Mouse (Mus musculus) right cerebral cortex, postnatal 4 days (tissue): Measurements from ENCODE around the gene Mpp4.

Experiments
- DNase-seq: peaks from one replicate; pipeline ENCODE4 v3.0.0-alpha.2; 2022

Mpp4 gene

DNA sequence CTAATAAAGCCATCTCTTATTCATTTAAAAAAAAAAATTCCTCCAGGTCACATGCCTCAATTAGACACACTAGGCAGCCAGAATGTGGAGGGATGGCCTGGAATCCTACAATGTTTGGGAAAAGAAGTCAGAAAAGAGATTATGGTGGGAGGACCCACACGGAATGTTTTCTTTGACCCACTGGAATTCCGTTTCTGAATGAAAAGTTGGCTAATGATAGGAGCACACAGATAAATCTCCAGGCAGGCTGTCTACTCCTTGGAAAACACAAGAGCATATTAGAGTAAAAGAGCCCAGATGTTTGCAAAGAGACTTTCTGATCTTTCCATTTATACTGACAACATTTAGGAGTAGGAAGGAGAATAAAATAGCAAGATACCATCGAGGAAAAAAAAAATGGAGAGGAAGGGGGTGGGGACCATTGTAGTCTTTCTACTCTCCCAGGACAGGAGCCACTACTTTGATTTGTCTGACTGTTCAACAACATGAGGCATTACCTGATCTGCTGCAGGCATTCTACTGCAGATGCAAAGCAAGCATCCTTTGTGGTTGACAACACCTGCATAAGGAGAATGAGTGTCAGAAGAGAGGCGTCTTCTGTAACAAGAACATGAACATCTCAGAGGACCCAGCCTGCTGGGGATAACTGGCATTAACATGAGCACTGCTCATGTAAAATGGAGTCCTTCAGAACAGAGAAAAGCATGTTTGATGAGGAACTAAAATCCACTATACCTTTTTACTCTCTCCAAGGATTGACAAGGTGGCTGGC is 4.7 kb upstream of the Mpp4 start:
- DNase-seq, result no peak

DNA sequence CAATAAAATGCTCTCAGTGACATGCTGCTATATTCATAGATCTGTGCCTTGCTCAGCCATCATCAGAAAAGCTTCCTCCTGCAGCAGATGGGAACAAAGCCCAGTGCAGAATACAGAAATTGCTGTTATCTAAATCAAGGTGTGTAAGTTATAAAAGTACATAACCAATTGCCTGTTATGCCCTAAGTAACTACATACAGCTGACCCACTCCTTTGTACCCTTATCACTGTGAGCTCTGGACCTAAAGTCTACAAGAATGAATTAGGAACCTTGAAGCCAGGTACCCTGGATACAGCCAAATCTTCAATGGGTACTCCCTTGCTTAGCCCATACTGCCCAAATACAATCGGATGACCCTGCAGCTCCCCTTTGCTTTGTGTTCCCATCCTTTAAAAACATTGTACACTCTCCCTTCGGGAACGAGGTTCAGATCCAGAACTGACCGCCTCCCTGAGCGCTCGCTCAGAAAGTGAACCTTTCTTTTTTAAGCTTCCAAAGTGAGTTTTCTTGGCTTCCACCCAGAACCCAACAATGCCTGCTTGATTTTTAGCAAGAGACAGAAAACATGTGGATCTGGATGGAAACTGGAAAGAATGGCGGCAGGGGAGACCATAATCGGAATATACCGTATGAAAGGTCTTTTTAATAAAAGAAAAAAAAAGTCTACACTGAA is 3.2 kb upstream of the Mpp4 start:
- no peak for DNase-seq

DNA sequence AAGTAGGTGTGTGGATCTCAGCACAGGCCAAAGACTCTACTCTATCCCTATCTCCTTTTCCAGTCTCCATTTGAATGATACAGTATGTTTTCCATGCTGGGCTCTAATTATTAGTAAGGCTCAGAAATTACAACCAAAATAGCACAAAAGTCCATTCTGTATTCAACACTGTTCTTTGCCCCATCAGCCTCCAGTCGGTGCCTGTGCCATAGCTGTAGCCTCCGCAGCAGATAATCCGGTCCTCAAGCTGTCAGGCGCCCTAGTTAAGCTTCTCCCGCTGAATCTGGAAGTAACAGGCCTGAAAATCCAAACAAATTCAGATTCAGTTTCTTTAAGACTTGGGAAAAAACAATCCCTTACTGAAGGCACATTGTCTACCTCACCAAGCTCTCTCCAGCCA is 729 bp upstream of the Mpp4 start:
- DNase-seq, result no peak

DNA sequence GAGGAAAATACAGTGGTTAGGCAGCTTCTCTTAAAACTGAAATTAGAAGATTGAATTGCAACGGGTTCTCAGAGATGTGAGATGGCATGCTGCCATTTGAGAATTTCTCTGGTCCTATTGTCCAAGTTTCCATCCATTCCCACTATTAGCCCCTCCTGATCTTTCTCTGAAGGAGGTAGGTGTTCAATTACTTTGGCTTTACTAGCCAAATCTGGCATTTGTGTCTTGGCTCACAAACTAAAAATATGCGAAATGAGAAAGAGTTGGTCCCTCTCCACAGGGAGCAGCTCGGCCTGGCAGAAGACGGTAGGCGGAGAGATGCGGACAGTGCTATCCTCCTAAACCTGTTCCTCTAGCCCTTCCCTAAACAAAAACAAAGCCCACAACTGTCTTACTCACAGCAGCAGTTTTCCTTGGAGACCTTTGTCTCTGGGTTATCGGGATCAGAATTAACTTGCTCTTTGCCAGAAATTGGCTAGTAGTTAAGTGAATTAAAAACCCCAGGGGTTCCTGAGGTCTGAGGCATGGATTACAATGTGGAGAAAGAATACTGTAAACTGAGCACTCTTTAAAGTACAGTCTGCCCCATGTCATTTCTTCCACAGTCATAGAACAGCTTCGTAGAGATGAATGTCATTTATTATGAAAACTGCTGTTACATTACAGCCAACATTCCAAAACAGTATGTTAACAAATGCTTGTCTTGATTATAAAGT is 722 bp downstream of the Mpp4 start:
- DNase-seq, result no peak

DNA sequence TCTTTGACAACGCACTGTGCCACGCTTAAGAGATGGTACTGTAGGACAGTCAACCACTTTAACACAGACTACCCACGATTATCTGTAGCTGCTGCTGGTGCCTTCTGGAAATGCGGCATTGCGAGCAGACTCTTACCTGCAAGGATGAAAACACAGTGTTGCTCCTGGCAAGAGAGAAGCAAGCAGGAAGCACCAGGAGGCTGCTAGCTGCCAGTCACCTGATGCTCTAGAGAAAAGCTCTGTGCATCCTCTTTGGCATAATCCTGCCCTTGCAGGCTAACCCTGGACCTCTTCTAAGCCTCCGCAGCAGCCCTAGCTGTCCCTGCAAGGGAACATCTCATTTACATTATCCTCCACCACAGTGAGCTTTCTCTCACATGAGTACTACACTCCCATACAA is 1.8 kb downstream of the Mpp4 start:
- no peak for DNase-seq

DNA sequence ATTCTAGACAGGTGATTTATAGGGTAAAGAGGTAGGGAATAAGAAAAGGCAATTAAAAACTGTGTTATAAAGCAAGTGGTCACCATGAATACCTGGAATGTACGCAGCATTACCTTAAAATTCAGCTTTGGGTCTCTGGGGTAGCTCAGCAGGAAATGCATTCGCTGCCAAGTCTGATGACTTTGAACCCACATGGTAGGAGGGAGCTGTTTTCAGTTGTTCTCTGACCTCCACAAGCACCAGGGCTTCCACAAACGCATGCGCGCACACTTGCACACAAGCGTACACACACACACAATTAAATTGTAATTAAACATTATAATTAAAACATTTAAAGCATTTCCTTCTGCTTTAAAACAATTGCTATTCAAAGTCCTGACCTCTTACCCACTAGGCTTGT is 2.3 kb downstream of the Mpp4 start:
- no peak for DNase-seq

DNA sequence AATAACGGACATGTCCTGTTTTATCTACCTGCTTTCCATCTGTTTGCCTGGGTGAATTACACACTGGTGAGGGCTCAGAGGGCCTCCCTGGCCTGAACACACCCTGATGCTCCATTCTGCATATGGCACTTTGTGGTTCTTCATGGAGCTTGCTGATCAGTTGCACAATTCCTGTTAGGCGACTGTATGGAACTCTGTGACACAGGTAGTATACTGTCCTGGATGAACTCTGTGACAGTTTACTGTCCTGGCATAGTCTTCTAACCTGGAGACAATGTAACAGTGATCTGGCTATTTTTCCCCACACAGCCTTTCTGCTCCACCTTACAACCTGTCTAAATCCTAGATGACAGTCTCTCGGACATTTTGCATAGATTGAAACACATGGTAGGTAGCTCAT is 4.1 kb downstream of the Mpp4 start:
- no peak for DNase-seq

DNA sequence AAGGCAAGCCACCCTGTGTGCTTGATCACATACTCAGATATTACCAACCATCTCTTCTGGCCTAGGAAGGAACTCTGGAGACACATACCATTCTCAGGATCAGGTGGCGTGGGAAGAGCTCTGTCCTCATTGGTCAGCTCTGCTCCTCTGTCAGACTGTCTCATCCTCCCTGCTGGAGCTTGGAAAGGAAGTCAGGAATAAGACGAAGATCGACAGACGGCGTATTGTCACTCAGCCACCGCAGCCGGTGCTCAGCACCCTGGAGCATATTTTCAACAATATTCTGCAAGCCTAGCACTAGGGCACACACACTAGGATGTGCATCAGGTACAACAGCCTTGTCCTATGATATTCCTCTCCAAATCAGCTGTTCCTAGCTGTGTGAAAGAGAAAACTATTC is 4.7 kb downstream of the Mpp4 start:
- DNase-seq, result no peak

DNA sequence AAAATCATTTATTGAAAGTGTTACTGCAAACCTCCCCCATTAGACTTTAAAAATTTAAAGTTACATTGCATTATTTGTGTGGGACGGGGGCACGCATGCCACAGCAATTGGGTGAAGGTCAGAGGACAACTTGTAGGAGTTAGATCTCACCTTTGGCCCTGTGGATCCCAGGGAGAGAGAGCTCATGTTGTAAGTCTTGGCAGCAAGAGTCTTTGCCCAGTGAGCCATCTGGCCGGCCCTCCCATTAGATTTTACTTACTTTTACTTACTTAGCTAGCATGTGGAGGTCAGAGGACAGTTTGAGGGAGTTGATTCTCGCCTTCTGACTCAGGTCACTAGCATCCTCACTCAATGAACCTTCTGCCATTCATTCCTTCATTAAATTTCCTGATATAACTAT is 5.3 kb downstream of the Mpp4 start:
- DNase-seq, result no peak

DNA sequence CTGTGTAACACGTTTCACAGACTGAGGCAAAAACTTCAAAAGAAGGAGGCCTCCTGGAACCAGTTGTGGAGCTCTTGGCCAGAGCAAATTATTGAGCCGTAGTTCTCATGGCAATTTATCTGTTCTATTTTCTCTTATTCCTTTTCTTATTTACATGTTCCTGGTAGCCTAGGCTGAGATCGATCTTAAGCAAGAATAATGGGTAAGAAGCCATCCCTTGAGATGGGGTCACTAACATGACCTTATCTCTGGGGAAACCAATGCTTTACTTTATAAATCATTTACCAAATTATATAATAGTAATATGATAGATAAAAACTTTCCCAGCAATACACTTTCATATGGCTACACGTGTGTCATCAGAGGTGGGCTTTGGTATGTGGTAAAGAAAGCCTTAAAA is 10.8 kb downstream of the Mpp4 start:
- no peak for DNase-seq

DNA sequence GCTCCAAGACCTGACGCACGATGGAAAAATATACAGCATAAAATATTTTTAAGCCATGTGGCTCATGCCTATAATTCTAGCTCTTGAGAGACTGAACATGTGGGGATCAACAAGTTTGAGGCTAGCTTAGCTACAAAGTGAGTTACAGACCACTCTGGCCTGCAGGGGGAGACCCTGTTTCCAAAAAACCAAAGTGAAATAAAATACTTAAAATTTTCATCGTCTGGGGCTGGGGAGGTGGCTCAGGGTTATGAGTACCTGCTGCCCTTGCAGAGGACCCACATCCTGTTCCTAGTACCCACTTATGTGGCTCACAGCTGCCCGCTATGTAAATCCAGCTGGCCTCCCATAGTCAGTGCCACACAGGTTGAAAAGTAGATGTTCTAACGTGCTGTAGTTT is 12.6 kb downstream of the Mpp4 start:
- DNase-seq, result no peak

DNA sequence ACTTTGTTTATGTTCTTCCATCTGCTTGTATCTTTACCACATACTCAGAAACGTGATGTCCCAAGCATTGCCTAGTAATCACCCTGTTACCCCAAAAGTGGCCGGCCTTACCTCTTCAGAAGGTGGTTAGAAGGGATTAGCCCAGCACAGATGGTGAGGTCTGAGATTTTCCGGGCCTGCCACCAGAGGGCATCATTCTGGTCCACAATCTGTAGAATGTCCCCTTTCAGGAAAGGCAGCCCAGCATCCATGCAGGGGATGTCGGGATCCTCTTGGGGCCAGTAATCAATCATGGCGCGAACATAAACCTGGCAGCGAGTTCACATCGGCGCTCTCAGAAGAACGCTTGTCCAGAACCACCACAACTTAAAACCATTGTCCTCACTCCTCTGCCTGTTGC is 18.6 kb downstream of the Mpp4 start:
- no peak for DNase-seq

DNA sequence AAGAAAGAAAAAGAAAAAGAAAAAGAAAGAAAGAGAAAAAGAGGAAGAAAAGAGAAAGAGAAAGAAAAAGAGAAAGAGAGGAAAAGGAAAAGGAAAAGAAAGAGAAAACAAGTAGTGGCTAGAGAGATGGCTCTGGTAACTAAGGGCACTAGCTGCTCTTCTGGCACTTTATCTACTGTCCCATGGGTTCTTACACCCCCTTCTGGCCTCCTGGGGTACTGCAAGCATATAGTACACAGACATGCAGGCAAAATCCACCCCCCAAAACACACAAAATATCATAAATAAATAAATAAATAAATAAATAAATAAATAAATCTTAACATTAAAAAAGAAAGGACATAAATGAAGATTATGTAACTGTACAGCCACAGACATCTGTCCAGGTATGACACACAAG is 20.4 kb downstream of the Mpp4 start:
- peak; percentile 47 for DNase-seq

DNA sequence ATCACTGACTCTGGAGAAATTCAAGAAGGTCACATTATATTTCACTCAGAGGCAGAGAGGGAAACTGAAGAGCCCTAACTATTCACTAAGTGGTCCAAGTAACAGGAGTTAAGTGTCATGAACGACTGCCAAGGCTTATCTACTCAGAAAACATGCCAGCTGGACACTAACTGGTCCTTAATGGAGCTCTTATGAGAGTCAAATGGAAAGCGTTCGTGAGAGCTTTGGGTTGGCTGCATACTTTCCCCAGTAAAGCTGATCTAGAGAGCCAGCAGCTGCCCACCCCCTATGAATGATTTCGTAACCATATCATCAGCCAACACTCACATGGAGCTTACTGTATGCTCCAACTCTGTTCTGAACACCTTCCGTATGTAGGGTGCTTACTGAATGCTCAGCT is 28.8 kb downstream of the Mpp4 start:
- no peak for DNase-seq

DNA sequence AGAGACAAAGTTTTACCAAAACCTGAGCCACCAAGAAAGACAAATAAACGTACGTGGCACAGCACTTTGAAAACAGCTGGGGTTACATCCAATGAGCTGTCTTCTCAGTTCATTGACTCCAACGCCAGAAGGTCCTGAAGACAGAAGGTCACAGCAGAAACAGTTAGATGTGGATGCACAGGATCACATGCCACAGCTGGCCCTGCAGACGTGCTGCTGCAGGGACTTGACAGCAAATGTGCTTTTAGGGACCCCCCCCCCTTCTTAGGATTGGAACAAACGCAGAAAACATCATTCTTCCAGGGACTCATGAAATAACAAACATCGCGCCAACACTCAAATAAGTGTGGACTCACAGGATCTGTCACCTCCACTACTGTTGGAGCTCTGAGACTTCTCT is 34.3 kb downstream of the Mpp4 start:
- DNase-seq, result no peak

DNA sequence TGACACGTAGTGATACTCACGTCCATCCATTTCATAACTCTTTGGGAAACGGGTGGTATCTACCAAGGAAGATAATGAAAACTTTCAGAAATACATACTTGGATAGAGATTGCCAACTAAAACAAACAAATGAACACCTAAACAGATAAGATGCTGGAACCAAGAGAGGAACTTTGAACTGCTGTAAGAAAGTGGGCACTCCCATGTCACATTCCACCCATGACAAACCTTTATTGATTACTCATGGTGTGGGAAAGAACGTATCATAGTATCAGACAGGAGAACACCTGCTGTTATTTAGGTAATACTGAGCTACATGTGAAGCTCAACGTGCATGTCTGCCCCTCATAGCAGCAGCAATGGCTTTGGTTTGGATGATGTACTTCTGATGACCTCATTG is 37.6 kb downstream of the Mpp4 start:
- no peak for DNase-seq

DNA sequence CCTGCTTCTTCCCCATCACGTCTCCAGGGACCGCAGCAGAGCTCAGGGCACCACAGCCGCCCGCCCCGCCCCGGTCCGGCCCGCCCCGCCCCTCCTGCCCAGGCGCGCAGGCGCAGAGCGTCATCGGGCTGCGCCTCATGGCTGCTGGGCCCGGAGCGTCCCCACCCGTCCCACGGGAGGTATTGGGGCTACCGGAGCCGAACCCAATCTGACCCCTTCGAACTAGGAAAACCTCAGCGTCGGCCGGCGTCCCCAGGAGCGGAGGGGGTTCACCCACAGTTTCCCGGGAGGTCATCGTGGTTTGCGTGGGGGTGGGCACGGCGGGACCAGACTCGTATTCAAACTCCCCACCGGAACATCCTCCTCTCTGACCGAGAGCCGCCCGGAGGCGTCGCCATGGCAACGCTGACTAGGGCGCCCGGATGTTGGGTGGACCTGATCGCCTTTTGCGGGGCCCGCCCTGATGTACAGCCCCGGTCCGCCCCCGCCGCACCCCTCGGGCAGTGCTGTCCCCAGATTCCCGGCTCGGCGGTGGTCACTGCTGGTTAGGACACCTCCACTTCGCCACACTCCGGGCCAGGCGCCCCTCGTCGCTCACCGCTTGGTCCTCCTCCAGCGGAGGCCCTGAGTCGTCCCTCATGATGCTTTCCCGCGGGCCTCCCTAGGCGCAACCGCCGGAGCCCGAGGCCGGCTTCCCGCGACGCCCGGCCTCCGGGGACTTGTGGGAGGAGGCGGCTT is 43.3 kb downstream of the Mpp4 start, which contains the start of gene Tmem237:
Gene Tmem237 (minus strand): TSS at position 689 of the 738 bp plus-strand sequence.
- DNase-seq, result peak; percentile 93

DNA sequence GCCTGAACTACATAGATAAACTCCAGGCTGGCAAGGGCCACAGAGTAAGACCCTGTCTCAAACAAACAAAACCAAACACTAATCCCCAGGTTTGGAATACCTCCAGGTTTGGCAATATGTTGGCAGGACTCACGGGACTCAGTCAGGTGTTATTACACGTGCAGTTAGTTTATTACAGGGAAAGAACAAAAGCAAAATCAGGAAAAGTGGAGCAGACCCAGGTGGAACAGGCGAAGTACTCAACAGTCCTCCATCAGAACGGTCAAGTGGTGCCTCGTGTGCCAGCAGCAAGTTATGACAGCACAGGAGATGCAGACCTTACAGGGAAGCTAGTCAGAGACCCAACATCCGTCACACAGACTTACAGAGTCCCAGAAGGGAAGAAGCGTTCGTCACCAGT is 52.7 kb downstream of the Mpp4 start:
- no peak for DNase-seq

DNA sequence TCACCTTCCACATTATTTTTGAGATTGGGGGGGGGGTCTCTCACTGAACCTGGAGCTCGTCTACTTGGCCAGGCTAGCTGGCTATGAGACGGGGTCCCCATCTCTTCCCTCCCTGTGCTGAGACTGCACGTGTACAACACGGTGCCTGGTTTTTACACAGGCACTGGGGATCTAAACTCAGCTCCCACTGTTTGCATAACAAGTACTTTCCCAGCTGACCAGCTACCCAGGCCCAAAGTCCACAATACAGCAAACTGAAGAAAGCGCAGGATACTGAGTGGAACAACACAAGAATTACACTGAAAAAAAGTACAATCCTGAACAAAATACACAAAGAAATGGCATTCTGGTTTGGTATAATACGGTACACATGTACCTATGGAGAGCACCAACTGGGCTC is 61.1 kb downstream of the Mpp4 start:
- DNase-seq, result no peak

DNA sequence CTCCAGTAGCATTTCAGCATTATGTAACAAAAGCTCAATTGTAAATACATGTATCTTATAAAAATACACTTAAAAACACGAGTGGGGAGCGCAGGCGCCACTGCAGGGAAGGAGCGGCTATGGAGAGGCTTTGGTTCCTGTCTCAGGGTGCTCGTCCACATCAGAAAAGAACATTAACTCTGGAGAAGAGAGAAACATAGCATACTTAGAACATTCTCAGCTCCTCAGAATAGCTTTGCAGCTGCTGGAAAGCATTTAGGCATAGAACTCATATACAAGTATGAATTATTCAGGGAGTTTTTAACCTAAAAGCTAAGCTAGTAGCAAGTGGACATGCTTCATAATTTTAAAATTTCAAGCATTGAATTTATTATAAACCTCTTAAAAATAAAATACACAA is 62.2 kb downstream of the Mpp4 start:
- DNase-seq, result no peak

DNA sequence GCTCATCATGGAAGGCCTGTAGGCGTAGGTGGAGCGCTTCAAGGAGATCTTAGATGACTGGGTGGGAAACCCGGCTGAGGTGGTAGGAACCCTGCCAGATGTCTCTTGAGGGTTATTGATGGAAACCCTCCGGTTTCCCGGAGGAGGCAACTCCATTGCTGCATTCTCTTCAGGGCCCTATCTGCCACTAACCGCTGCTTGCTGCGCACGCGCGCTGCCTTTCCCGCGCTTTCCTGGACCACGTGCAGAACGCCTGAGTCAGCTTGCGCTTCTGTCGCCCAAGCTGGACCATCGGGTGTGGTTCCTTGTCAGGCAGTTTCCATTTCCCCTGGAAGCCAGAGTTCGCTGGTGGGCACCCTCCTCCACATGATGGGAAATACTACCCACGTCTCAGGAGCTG is 68.5 kb downstream of the Mpp4 start, which contains the start of gene C2cd6:
Gene C2cd6 (minus strand): TSS at position 196 of the 400 bp plus-strand sequence.
- no peak for DNase-seq
